Mouse (Mus musculus) cerebellum, adult 9-10 months (tissue): ENCODE data around the gene Tsen54.

Source experiments
- DNase-seq: peaks from one replicate; pipeline ENCODE4 v3.0.0; 2022

Gene Tsen54

DNA sequence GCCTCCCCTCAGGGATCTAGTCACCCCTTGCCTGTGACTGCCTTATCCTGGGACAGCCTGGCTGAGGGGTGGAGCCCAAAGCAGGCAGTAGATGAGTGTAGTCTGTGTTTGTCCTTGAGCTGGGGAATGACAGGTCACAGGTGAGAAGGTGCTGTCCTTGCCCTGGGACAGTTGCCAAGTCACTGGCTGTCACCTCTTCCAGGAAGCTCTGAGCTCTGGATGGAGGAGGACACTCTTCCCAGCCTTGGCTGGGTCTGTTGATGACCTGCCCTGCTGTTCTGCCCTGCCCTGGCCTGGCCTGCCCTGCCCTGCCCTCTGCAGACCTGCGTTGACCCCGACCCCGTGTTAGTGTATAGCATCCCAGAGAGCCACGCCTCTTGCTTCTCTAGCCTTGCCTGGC, 57.9 kb downstream of the Tsen54 start:
- no peak for DNase-seq
